Mouse (Mus musculus) forebrain, embryonic 16.5 days (tissue): Measurements from ENCODE around the gene Lrrc28. TPM values are rescaled to one million over a fixed set of nuclear protein-coding genes. Genes with fewer than 3 reads are reported as not detected.

Source experiments
- ATAC-seq: fragments of 200-750 bp; cut with Nextera tagmentation; 2 replicates; pipeline ENCODE4 v1.8.0; 2017; ENCODE audit warnings: mild to moderate bottlenecking, moderate library complexity
- H3K27ac ChIP-seq: fragments of 300-500 bp; sonication (generic); 2 replicates; pipeline ENCODE4 v1.5.1; 2014; ENCODE audit warnings: low read length, control low read depth
- H3K27me3 ChIP-seq: fragments of 300-500 bp; sonication (generic); replicated peaks from 2 replicates; pipeline ENCODE4 v1.6.1; 2014; ENCODE audit warnings: low read length; ENCODE audit not compliant: control insufficient read depth, insufficient read depth
- H3K36me3 ChIP-seq: fragments of 300-500 bp; sonication (generic); 2 replicates; pipeline ENCODE4 v1.6.1; 2014; ENCODE audit not compliant: control insufficient read depth, insufficient read depth
- H3K4me1 ChIP-seq: fragments of 300-500 bp; sonication (generic); replicated peaks from 2 replicates; pipeline ENCODE4 v1.6.1; 2014; ENCODE audit warnings: low read length; ENCODE audit not compliant: control insufficient read depth, insufficient read depth
- H3K4me2 ChIP-seq: fragments of 300-500 bp; sonication (generic); 2 replicates; pipeline ENCODE4 v1.6.1; 2014; ENCODE audit warnings: mild to moderate bottlenecking, low read length, control low read depth
- H3K4me3 ChIP-seq: fragments of 300-500 bp; sonication (generic); replicated peaks from 2 replicates; pipeline ENCODE4 v1.5.1; 2014; ENCODE audit warnings: mild to moderate bottlenecking, low read length, control low read depth
- H3K9ac ChIP-seq: fragments of 300-500 bp; sonication (generic); replicated peaks from 2 replicates; pipeline ENCODE4 v1.6.1; 2014; ENCODE audit warnings: low read depth, low read length, control low read depth
- H3K9me3 ChIP-seq: fragments of 300-500 bp; sonication (generic); 2 replicates; pipeline ENCODE4 v1.6.1; 2016; ENCODE audit warnings: low read length; ENCODE audit not compliant: control insufficient read depth
- WGBS: fragments of 180-500 bp; shearing (Covaris S2); extraction: QIAGEN DNeasy Blood & Tissue Kit; methylation state at CpG from one replicate; pipeline ENCODE4 v1.1.7; 2014; 5-methylcytosine and 5-hydroxymethylcytosine counted together
- polyA plus RNA-seq: library from polyadenylated mRNA; unstranded; fragments of >200 nt; fragmentation: Nextera tagmentation; extraction: Ambion mirVana; gene quantifications from 2 replicates; pipeline ENCODE4 v1.2.1, GENCODE M21; 2015

The Lrrc28 gene
- polyA plus RNA-seq, 1 experiment from 2014 or later, result 31.9 TPM

GRCm38 (mm10) chr7:67652211-67652610 lies 7.1 kb upstream of the Lrrc28 start:
- no peak overlapping the region for H3K4me3 ChIP-seq
- H3K4me1 ChIP-seq, result peaks cover 13% of the 10 kb centered on the region
- H3K36me3 ChIP-seq, result no peaks in the 10 kb centered on the region
- WGBS, result 68% methylated on average over 5 of the region's 5 CpGs
- H3K27me3 ChIP-seq, result no peaks in the 10 kb centered on the region
- no peak for ATAC-seq
- H3K27ac ChIP-seq, result no peak overlapping the region
- H3K9ac ChIP-seq, result no peak overlapping the region
- H3K9me3 ChIP-seq, result no peaks in the 10 kb centered on the region
- no peak overlapping the region for H3K4me2 ChIP-seq

DNA sequence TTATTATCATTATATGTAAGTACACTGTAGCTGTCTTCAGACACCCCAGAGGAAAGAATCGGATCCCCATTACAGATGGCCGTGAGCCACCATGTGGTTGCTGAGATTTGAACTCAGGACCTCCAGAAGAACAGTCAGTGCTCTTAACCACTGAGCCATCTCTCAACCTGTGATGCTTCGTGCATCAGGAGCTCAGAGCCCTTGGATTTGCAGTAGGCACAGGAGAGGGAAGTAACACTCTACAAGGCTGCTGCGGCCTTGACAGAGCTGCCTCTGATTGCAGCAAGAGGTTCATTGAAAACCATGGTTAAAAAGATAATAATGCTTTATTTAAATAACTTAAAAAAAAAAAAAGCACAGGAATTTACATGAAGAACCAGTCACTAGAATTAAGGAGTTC lies 3.3 kb upstream of the Lrrc28 start:
- no peak overlapping the region for H3K9ac ChIP-seq
- no peaks in the 10 kb centered on the region for H3K9me3 ChIP-seq
- H3K4me1 ChIP-seq, result peaks cover 27% of the 10 kb centered on the region
- no peaks in the 10 kb centered on the region for H3K36me3 ChIP-seq
- H3K4me3 ChIP-seq, result no peak overlapping the region
- 0 out of 2 replicates have a peak overlapping the region, but pooled peaks have one; percentile 13 for H3K4me2 ChIP-seq
- WGBS, result 69% methylated on average over 4 of the region's 4 CpGs
- no peaks in the 10 kb centered on the region for H3K27me3 ChIP-seq
- no peak for ATAC-seq
- H3K27ac ChIP-seq, result no peak overlapping the region

DNA sequence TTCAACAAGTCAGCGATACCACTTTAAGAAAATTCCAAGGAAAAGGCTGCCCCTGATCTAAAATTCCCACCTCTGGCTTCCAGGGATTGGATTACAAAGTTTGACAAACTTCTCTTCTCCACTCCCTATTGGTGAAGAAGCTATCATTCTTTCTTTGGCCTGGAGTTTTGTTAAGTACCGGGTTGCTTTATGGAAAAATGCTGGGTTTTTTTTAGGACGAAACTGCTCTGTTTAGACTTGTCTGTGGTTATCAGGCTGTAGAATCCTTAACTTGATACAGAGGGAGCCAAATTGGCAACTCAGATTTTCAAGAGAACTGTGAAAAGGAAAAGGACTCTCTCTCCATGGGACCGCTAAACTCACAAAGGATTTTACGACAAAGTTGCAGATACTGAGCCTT lies 2.2 kb upstream of the Lrrc28 start, which contains the start of gene Ttc23:
Gene Ttc23 (plus strand): TSS at position 134 of the 400 bp plus-strand sequence.
- WGBS, result under 1% methylated on average over 5 of the region's 5 CpGs
- no peak for ATAC-seq
- no peak within 1 kb of the TSS; the same call in 1 of the 2 replicates for H3K27ac ChIP-seq
- peaks cover 27% of the 10 kb centered on the region for H3K4me1 ChIP-seq
- H3K36me3 ChIP-seq, result no peaks in the 10 kb centered on the region
- no peaks in the 10 kb centered on the region for H3K27me3 ChIP-seq
- no peaks in the 10 kb centered on the region for H3K9me3 ChIP-seq
- H3K4me3 ChIP-seq, result peak within 1 kb of the TSS; percentile 96
- H3K9ac ChIP-seq, result peak within 1 kb of the TSS; percentile 80; the same call in 1 of the 2 replicates
- peak within 1 kb of the TSS; percentile 85 for H3K4me2 ChIP-seq

DNA sequence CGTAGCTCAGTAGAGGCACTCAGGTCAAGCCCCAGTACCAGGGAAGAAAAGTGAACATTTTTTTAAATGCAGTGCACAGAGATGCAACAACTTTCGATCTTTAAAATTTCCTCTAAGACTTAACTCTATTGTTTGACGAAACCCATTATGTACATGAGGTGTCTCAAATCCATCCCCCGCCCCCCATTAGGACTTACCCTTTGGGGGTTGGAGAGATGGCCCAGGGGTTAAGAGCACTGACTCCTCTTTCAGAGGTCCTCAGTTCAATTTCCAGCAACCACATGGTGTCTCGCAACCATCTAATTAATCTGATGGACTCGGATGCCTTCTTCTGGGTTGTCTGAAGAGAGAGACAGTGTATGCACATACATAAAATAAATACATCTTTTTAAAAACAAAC lies 1.1 kb upstream of the Lrrc28 start:
- no peak for ATAC-seq
- Histone ChIP-seq H3K27ac (peak overlapping the region; percentile 87; the same call in 1 of the 2 replicates), H3K9ac (peak overlapping the region; percentile 80), H3K4me2 (peak overlapping the region; percentile 85), H3K4me1 (peaks cover 27% of the 10 kb centered on the region), H3K9me3 (no peaks in the 10 kb centered on the region), H3K36me3 (no peaks in the 10 kb centered on the region), H3K4me3 (peak overlapping the region; percentile 96), H3K27me3 (no peaks in the 10 kb centered on the region)
- WGBS, result 3% methylated on average over 6 of the region's 6 CpGs

- peaks cover 27% of the 10 kb centered on the region for H3K4me1 ChIP-seq
- no peak for ATAC-seq
- no peaks in the 10 kb centered on the region for H3K9me3 ChIP-seq
- peak overlapping the region; percentile 87 for H3K27ac ChIP-seq
- H3K4me2 ChIP-seq, result peak overlapping the region; percentile 85
- H3K27me3 ChIP-seq, result no peaks in the 10 kb centered on the region
- H3K9ac ChIP-seq, result peak overlapping the region; percentile 80
- peaks cover 3% of the 10 kb centered on the region; the same call in 1 of the 2 replicates for H3K36me3 ChIP-seq
- peak overlapping the region; percentile 96 for H3K4me3 ChIP-seq
- WGBS, result under 1% methylated on average over 15 of the region's 15 CpGs
Measured at GRCm38 (mm10) chr7:67645681-67646014, 580 bp upstream of the Lrrc28 start.

GRCm38 (mm10) chr7:67644291-67644690 lies 777 bp downstream of the Lrrc28 start:
- Histone ChIP-seq H3K4me3 (peak overlapping the region; percentile 96), H3K36me3 (peaks cover 7% of the 10 kb centered on the region; the same call in 1 of the 2 replicates), H3K27ac (no peak overlapping the region), H3K4me2 (peak overlapping the region; percentile 75), H3K9me3 (no peaks in the 10 kb centered on the region), H3K4me1 (peaks cover 22% of the 10 kb centered on the region), H3K9ac (peak overlapping the region; percentile 87), H3K27me3 (no peaks in the 10 kb centered on the region)
- ATAC-seq, result no peak
- WGBS, result 22% methylated on average over 8 of the region's 8 CpGs

DNA sequence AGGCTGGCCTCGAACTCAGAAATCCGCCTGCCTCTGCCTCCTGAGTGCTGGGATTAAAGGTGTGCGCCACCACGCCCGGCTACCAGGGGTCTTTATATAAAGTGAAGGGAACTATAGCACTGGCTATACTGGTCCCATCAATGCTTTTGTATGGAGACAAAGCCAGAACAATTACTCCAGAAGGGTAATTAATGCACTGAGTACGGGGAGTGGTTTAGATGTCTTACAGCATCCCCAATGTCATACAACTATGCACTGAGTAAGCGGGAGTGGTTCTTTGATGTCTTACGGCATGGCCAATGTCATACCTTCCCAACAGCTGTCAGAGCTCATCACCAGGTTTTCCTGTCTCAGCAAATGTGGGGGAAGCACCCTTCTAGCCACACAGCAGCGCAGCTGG lies 2.1 kb downstream of the Lrrc28 start:
- Histone ChIP-seq H3K27ac (no peak overlapping the region), H3K4me3 (no peak overlapping the region), H3K36me3 (peaks cover 9% of the 10 kb centered on the region; the same call in 1 of the 2 replicates), H3K4me2 (no peak overlapping the region), H3K9me3 (no peaks in the 10 kb centered on the region), H3K4me1 (peaks cover 19% of the 10 kb centered on the region), H3K27me3 (no peaks in the 10 kb centered on the region), H3K9ac (no peak overlapping the region)
- whole genome bisulfite sequencing, result 90% methylated on average over 9 of the region's 9 CpGs
- ATAC-seq, result no peak

- H3K27me3 ChIP-seq, result no peaks in the 10 kb centered on the region
- no peak for ATAC-seq
- peaks cover 4% of the 10 kb centered on the region for H3K4me1 ChIP-seq
- peaks cover 9% of the 10 kb centered on the region; the same call in 1 of the 2 replicates for H3K36me3 ChIP-seq
- H3K4me3 ChIP-seq, result no peak overlapping the region
- no peaks in the 10 kb centered on the region for H3K9me3 ChIP-seq
- WGBS, result 55% methylated on average over 3 of the region's 3 CpGs
- H3K27ac ChIP-seq, result no peak overlapping the region
- no peak overlapping the region for H3K4me2 ChIP-seq
- no peak overlapping the region for H3K9ac ChIP-seq
Measured at GRCm38 (mm10) chr7:67639006-67639405, 6.1 kb downstream of the Lrrc28 start.

DNA sequence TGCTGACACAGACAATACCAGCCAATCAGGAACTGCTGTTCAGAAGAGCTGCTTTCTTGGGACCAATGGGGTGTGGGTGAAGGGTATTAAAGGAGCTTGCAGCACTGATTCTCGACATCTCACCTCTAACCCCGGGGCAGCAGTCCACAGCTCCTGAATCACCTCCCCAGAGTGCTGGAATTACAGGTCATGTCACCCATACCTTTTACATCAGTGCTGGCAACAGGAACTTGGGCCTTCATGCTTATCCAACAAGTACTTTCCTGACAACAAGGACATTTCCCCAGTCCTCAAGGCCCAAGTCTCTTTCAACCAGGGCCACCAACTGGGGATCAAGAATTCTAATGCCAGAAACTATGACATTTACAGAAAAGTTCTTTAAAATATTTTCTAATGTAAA lies 8.9 kb downstream of the Lrrc28 start:
- Histone ChIP-seq H3K9ac (no peak overlapping the region), H3K36me3 (peaks cover 9% of the 10 kb centered on the region; the same call in 1 of the 2 replicates), H3K4me1 (no peaks in the 10 kb centered on the region), H3K4me3 (no peak overlapping the region), H3K27ac (no peak overlapping the region), H3K4me2 (no peak overlapping the region), H3K27me3 (no peaks in the 10 kb centered on the region), H3K9me3 (0 out of 2 replicates have a peak, but pooled peaks cover 3% of the 10 kb centered on the region)
- no peak for ATAC-seq
- 72% methylated on average over 2 of the region's 2 CpGs for WGBS

GRCm38 (mm10) chr7:67634210-67634609 lies 10.9 kb downstream of the Lrrc28 start:
- H3K27me3 ChIP-seq, result no peaks in the 10 kb centered on the region
- 99% methylated on average over 3 of the region's 3 CpGs for WGBS
- ATAC-seq, result no peak
- H3K4me1 ChIP-seq, result no peaks in the 10 kb centered on the region
- peaks cover 2% of the 10 kb centered on the region; the same call in 1 of the 2 replicates for H3K36me3 ChIP-seq
- no peak overlapping the region for H3K4me3 ChIP-seq
- H3K4me2 ChIP-seq, result no peak overlapping the region
- H3K9ac ChIP-seq, result no peak overlapping the region
- H3K9me3 ChIP-seq, result 0 out of 2 replicates have a peak, but pooled peaks cover 3% of the 10 kb centered on the region
- no peak overlapping the region for H3K27ac ChIP-seq
